Mouse (Mus musculus) heart, embryonic 12.5 days (tissue): ENCODE measurements at regions not wholly inside any gene's neighbourhood (a gene's known extent, or its start where the extent isn't known, plus 50 kb on each side); places are given as distances from the start of the nearest gene placed in this dataset.

Experiments
- ATAC-seq: fragments of 200-750 bp; cut with Nextera tagmentation; 2 replicates; pipeline ENCODE4 v1.8.0; 2017; ENCODE audit warnings: moderate TSS enrichment, moderate library complexity; ENCODE audit not compliant: insufficient number of reproducible peaks, low FRiP score
- H3K27ac ChIP-seq: fragments of 300-500 bp; sonication (generic); 2 replicates; pipeline ENCODE4 v1.5.1; 2016; ENCODE audit warnings: mild to moderate bottlenecking, moderate library complexity; ENCODE audit not compliant: poor library complexity, severe bottlenecking
- H3K27me3 ChIP-seq: fragments of 300-500 bp; sonication (generic); replicated peaks from 2 replicates; pipeline ENCODE4 v1.6.1; 2016; ENCODE audit warnings: mild to moderate bottlenecking, moderate library complexity
- H3K36me3 ChIP-seq: fragments of 300-500 bp; sonication (generic); 2 replicates; pipeline ENCODE4 v1.6.1; 2016; ENCODE audit warnings: mild to moderate bottlenecking, moderate library complexity
- H3K4me1 ChIP-seq: fragments of 300-500 bp; sonication (generic); replicated peaks from 2 replicates; pipeline ENCODE4 v1.6.1; 2016; ENCODE audit warnings: mild to moderate bottlenecking
- H3K4me2 ChIP-seq: fragments of 300-500 bp; sonication (generic); 2 replicates; pipeline ENCODE4 v1.6.1; 2016; ENCODE audit warnings: mild to moderate bottlenecking, moderate library complexity
- H3K4me3 ChIP-seq: fragments of 300-500 bp; sonication (generic); 2 replicates; pipeline ENCODE4 v1.5.1; 2016; ENCODE audit warnings: mild to moderate bottlenecking
- H3K9ac ChIP-seq: fragments of 300-500 bp; sonication (generic); 2 replicates; pipeline ENCODE4 v1.6.1; 2016; ENCODE audit warnings: mild to moderate bottlenecking, moderate library complexity
- H3K9me3 ChIP-seq: fragments of 300-500 bp; sonication (generic); replicated peaks from 2 replicates; pipeline ENCODE4 v1.6.1; 2016; ENCODE audit warnings: mild to moderate bottlenecking, moderate library complexity
- WGBS: fragments of 180-500 bp; shearing (Covaris S2); methylation state at CpG from one replicate; pipeline ENCODE4 v1.1.7; 2016; 5-methylcytosine and 5-hydroxymethylcytosine counted together

DNA sequence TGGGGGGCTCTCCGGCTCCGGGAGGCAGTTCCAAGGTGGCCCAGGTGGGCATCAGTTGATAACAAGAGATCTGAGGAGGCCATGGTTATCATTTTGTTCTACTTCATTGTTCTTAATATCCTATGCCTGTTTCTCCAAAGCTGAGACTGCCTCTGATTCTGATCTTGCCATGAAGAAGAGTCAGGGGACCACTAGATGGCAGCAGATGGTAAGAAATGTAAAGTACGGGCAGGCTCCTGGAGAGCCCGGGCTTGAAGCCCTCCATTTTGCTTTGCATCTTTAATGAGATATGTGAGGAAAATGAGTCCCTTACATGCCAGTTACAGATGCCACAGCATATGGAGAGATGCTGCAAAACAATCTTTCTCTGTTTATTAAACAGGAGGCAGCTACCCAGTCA, 194.1 kb downstream of the Dad1 start:
- Histone ChIP-seq H3K27ac (no peak overlapping the region), H3K27me3 (no peaks in the 10 kb centered on the region), H3K4me1 (peaks cover 10% of the 10 kb centered on the region), H3K4me2 (no peak overlapping the region), H3K4me3 (no peak overlapping the region), H3K9me3 (no peaks in the 10 kb centered on the region), H3K36me3 (no peaks in the 10 kb centered on the region), H3K9ac (no peak overlapping the region)
- no peak for ATAC-seq
- 16% methylated on average over 4 of the region's 4 CpGs for WGBS

DNA sequence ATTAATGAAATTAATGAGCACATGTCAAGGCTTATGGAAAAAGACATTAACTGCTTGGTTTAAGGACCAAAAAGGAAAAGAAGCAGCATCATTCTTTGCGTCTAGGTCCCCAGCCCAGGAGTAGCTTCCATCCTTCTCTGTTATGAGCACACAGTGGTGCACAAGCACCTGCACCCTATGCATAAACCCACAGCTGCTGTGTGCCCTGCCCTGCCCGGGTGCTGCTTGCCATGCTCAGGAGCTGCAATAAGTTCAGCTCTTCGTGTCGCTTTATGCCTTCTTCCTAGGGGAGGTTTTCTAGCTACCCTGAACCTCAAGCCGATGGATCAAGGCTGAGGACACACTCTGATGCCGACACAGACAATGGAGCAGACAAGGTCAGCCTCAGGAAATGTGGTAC, 194.8 kb downstream of the Dad1 start:
- WGBS = 79% methylated on average over 6 of the region's 6 CpGs
- no peaks in the 10 kb centered on the region for H3K27me3 ChIP-seq

DNA sequence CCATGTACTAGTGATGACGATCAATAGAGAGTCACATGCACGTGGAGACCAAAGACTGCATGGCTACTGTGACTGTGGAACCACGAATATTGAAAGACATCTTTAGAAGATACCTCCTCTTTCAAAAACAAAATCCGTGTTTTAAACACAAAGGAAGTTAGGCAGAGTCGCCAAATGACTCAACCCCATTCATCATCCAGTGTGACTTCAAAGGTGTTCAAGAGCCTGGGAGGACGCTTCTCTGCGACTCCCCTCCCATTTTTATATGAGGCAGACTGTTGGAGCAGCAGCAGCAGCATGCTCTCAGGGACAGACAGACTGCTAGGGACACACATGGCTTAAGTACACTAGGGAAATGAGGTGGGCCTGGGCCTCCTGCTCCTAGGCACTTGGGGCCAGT, 197.2 kb downstream of the Dad1 start:
- ATAC-seq = no peak
- Histone ChIP-seq H3K4me3 (no peak overlapping the region), H3K9ac (no peak overlapping the region), H3K9me3 (no peaks in the 10 kb centered on the region), H3K4me2 (no peak overlapping the region), H3K27ac (no peak overlapping the region), H3K27me3 (no peaks in the 10 kb centered on the region), H3K4me1 (no peaks in the 10 kb centered on the region), H3K36me3 (no peaks in the 10 kb centered on the region)
- WGBS = 69% methylated on average over 7 of the region's 7 CpGs

More for the DNA sequence above, 194.8 kb downstream of the Dad1 start:
- Histone ChIP-seq H3K4me1 (peaks cover 6% of the 10 kb centered on the region), H3K9me3 (no peaks in the 10 kb centered on the region), H3K36me3 (no peaks in the 10 kb centered on the region), H3K4me3 (no peak overlapping the region), H3K4me2 (no peak overlapping the region), H3K27ac (no peak overlapping the region), H3K9ac (no peak overlapping the region)
- ATAC-seq = no peak

DNA sequence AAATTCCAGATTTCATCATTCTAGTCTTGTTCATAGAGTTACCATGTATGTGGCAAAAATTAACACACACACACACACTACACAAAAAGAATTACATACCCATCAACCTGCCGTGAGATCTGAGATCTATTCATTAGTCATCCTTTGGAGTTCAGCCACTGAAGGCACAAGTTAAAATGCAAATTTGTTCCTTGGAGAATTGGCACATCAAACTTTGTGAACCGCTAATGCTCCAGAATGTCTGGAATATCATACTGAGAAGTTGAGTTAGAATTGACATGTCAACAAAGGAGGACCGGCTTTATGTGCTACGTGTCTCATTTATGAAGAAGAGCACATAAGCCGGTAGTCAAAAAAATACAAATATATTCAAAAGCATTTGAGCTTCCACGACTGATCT, 198.5 kb downstream of the Dad1 start:
- no peak overlapping the region for H3K9ac ChIP-seq
- WGBS = 82% methylated on average over 6 of the region's 6 CpGs
- no peaks in the 10 kb centered on the region for H3K4me1 ChIP-seq
- no peak overlapping the region for H3K4me2 ChIP-seq
- H3K27me3 ChIP-seq = no peaks in the 10 kb centered on the region
- H3K4me3 ChIP-seq = no peak overlapping the region
- H3K9me3 ChIP-seq = no peaks in the 10 kb centered on the region
- H3K36me3 ChIP-seq = no peaks in the 10 kb centered on the region
- ATAC-seq = no peak
- no peak overlapping the region for H3K27ac ChIP-seq

DNA sequence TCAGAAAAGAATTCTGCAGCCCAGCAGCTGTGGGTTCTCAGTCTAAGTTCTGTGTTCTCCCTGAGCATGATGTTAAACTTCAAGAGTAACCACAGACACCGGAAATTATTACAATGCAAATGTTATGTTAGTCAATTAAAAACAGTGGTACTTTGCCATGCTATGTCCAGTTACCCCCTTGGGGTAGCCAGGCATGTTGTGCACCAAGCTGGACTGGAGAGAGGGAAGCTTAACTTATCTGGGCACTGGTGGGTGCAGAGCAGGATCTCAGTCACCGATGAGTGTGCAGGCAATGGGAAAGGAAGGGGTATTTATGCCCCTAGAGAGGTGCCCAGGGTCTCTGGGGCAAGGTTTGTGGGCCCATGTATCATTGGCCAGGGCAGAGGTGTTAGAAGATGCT, 211.6 kb downstream of the Dad1 start:
- Histone ChIP-seq H3K9me3 (no peaks in the 10 kb centered on the region), H3K27me3 (no peaks in the 10 kb centered on the region), H3K4me1 (no peaks in the 10 kb centered on the region), H3K4me3 (no peak overlapping the region), H3K27ac (no peak overlapping the region), H3K36me3 (no peaks in the 10 kb centered on the region), H3K4me2 (no peak overlapping the region), H3K9ac (no peak overlapping the region)
- ATAC-seq = no peak
- 78% methylated on average over 2 of the region's 2 CpGs for WGBS

DNA sequence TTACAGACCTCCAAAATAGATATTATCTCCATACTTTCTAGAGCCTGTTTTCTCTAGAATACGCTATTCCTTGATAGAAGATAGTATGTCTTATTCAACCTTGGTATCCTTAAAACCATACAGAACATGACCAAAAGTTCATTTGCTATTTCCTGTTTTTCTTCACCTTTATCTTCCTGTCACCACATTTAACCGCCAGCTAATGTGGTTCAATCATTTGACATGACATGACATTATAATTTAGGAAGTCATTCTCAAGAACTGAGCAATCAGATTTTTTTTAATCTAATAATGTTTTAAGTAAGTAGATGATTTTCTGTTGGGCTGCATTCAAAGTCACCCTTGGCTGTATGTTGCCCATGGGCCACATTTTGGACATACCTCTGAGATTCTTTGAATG, 213.3 kb downstream of the Dad1 start:
- no peak overlapping the region for H3K4me2 ChIP-seq
- H3K9me3 ChIP-seq = no peaks in the 10 kb centered on the region
- no peaks in the 10 kb centered on the region for H3K4me1 ChIP-seq
- no peak for ATAC-seq
- H3K36me3 ChIP-seq = no peaks in the 10 kb centered on the region
- no peak overlapping the region for H3K4me3 ChIP-seq
- no peak overlapping the region for H3K27ac ChIP-seq
- 46% methylated on average over 2 of the region's 2 CpGs for WGBS
- no peaks in the 10 kb centered on the region for H3K27me3 ChIP-seq
- H3K9ac ChIP-seq = no peak overlapping the region

DNA sequence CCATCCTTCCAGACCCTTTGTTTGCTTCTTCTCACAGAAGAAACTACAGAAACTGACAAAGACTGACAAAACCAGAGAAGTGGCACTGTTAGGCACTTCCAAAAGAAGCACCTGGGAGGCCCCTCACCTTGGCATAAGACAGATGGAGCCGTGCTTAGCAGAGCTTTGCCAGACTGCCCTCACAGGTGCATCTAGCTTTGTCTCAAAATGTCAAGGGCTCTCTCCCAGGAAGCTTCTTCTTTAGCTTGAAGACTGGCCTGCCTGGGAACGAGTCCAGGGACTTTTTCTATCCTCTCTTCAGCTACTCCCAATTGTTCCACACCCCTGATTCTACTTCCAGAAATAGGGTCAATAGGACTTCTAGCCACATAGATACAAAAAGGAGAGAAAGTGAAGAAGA, 219.4 kb downstream of the Dad1 start:
- Histone ChIP-seq H3K36me3 (no peaks in the 10 kb centered on the region), H3K4me3 (no peak overlapping the region), H3K9ac (no peak overlapping the region), H3K4me1 (no peaks in the 10 kb centered on the region), H3K27me3 (no peaks in the 10 kb centered on the region), H3K4me2 (no peak overlapping the region), H3K27ac (no peak overlapping the region), H3K9me3 (no peaks in the 10 kb centered on the region)
- WGBS = 67% methylated on average over 2 of the region's 2 CpGs
- ATAC-seq = no peak

DNA sequence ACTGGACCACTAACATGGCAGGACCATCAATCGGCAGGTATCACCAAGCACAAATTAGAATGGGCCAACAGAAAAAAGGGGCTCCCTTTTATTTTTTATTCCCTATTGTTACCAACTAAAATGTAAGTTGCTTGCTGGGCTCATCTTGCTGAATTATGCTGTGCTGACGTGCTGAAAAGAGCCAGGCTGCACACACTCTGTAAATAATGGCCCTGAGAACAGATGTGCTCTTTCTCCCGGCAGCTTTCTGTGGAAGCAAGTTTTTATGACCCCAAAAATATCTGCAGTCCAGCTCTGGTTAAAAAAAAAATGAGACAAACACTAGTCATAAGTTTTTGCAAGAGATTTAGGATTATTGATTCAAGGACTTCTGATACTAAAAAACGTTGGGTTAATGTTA, 230.4 kb downstream of the Dad1 start:
- 63% methylated on average over 4 of the region's 4 CpGs for WGBS
- H3K27ac ChIP-seq = no peak overlapping the region
- no peak overlapping the region for H3K4me3 ChIP-seq
- H3K36me3 ChIP-seq = no peaks in the 10 kb centered on the region
- H3K9ac ChIP-seq = no peak overlapping the region
- 0 out of 2 replicates have a peak, but pooled peaks cover 5% of the 10 kb centered on the region for H3K27me3 ChIP-seq
- H3K4me2 ChIP-seq = no peak overlapping the region
- H3K4me1 ChIP-seq = no peaks in the 10 kb centered on the region
- no peak for ATAC-seq
- H3K9me3 ChIP-seq = no peaks in the 10 kb centered on the region

DNA sequence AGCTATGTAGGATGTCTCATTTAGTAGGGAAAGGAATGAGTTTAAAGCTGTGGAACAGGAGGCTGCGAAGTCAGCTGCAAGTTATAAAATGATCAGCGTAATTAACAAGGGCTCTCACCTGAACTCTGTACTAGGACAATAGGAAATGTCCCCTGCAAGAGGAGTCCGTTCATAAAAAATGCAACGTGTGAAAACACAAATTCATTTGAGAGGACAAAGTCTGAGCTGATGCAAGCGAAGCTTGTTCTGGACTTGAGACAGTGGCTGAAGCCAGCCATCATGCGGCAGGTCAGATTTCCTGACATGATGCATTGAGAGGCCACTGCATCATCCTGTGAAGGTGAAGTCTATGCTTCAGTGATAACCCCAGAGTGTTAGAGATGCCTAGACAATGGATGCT, 232.5 kb downstream of the Dad1 start:
- Histone ChIP-seq H3K4me3 (no peak overlapping the region), H3K4me1 (no peaks in the 10 kb centered on the region), H3K27me3 (0 out of 2 replicates have a peak, but pooled peaks cover 5% of the 10 kb centered on the region), H3K27ac (no peak overlapping the region), H3K9me3 (no peaks in the 10 kb centered on the region), H3K9ac (no peak overlapping the region), H3K36me3 (no peaks in the 10 kb centered on the region), H3K4me2 (no peak overlapping the region)
- ATAC-seq = no peak
- WGBS = 80% methylated on average over 6 of the region's 6 CpGs

DNA sequence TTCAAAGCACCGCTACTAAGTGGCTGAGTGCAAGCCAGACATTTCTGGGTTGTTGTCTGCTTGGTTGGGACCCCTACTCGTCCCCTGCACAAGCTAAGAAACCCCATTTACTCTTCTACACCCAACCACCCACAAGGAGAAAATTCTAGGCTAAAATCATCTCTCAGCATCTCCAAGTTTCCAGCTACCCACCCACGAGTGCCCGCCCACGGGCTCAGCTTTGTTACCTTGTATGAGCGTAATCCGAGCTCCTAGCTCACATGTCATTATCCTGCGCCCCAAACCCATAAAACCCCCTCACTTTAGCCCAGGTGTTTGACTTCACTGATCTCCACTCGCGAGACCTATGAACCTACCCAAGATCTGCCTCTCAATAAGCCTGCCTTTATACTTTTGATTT, 239.3 kb downstream of the Dad1 start:
- ATAC-seq = no peak
- Histone ChIP-seq H3K4me1 (no peaks in the 10 kb centered on the region), H3K4me3 (no peak overlapping the region), H3K36me3 (no peaks in the 10 kb centered on the region), H3K9ac (no peak overlapping the region), H3K4me2 (no peak overlapping the region), H3K27ac (no peak overlapping the region), H3K9me3 (no peaks in the 10 kb centered on the region), H3K27me3 (no peaks in the 10 kb centered on the region)
- 82% methylated on average over 10 of the region's 10 CpGs for WGBS

DNA sequence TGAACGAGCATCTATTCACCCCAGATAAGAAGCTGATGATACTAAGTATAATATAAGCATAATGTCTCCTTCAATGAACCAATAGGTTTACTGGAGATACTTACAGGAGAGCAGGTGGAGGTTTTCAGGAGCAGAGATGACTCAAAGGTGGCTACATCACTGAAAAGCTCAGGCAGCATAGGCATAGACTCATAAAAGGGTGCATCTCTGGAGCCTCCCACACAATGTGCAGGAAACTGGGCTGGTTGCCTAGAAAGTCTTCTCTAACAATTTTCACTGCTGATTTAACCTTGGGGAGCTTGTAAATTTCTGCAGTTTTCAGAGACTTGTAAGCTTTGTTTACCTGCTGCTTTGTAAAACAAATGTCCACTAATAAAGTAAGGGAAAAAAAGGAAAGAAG, 251.8 kb downstream of the Dad1 start:
- no peaks in the 10 kb centered on the region for H3K27me3 ChIP-seq
- no peaks in the 10 kb centered on the region for H3K36me3 ChIP-seq
- H3K9me3 ChIP-seq = no peaks in the 10 kb centered on the region
- no peak overlapping the region for H3K9ac ChIP-seq
- no peaks in the 10 kb centered on the region for H3K4me1 ChIP-seq
- ATAC-seq = no peak
- no peak overlapping the region for H3K4me3 ChIP-seq
- no peak overlapping the region for H3K4me2 ChIP-seq
- WGBS = 62% methylated on average over 1 of the region's 1 CpGs
- no peak overlapping the region for H3K27ac ChIP-seq

DNA sequence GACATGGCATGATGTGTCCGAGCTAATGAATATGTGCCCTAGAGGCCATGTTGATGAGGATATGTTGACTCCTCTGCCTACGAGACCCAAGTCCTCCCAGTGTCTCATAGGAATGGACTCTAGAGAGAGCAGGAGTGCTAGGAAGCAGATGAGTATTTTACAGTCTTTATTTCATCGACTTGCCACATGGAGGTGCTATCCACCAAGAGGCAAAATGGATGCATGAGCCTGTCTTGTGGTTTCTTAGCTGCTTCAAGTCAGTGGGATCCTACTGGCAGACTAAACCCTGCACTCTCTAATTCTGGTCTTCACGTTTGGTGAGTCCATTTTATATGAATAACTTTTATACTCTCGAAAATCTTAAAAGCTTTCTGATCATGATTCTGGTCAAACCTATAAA, 253.4 kb downstream of the Dad1 start:
- Histone ChIP-seq H3K27me3 (no peaks in the 10 kb centered on the region), H3K4me3 (no peak overlapping the region), H3K4me1 (no peaks in the 10 kb centered on the region), H3K27ac (no peak overlapping the region), H3K9me3 (no peaks in the 10 kb centered on the region), H3K4me2 (no peak overlapping the region), H3K9ac (no peak overlapping the region), H3K36me3 (no peaks in the 10 kb centered on the region)
- WGBS = 71% methylated on average over 5 of the region's 5 CpGs
- ATAC-seq = no peak
